ENCODE assay signal across 30 mouse cellular contexts in the genomic region with DNA sequence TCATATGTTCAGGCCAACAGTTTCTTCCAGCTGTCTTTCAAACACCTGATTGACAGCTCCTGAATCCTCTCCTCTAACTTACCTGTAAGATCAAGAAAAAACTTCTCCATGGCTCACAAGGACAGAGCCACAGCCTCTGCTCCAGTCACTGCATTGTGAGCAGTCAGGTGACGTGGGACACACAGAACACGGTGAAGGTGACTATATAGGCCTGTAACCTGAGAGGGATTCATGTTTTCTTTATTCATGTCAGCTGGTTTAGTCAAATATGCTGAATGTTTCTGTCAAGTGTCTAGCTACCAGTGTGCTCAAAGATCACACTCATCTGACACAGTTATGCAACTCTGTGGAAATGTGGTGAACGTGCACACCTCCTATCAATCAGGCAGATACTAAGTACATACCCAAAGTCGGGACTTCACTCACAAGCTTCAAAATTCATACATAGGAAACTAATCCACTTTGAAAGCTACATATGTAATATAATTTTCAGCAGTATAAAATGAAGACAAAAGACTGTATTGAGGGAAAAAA. TPM values are rescaled to one million over a fixed set of nuclear protein-coding genes. Genes with fewer than 3 reads are reported as not detected.
DNase-seq lines count a peak whose midpoint lies in the region; ATAC-seq and TF ChIP-seq lines count a peak whose summit lies in the region.
"Had no signal": no experiment of that assay in that cellular context is flagged by ENCODE, and none has a peak within 500 bp of the region (broad histone marks: within the 10 kb centered on the region; RNA-seq: fewer than 3 reads in every experiment).

No protein-coding gene starts in this region.

- ATAC-seq in intestine, embryonic 16.5 days = peak; percentile 21; the same call in 1 of the 2 replicates
- ATAC-seq in intestine, postnatal 0 days = no peak
- 0 out of 2 replicates have a peak, but pooled peaks have one; percentile 10 for ATAC-seq in megakaryocyte-erythroid progenitor cell, adult 5-6 weeks (replicated peaks; ENCODE audit: low FRiP score, low TSS enrichment, poor library complexity, severe bottlenecking)
- ATAC-seq: forebrain, embryonic 14.5 days; Patski had no signal

- no peaks in the 10 kb centered on the region for H3K27me3 ChIP-seq in intestine, embryonic 16.5 days (replicated peaks; ENCODE audit: control insufficient read depth, insufficient read depth, low read length)
- no peaks in the 10 kb centered on the region for H3K27me3 ChIP-seq in intestine, postnatal 0 days (replicated peaks; ENCODE audit: control insufficient read depth, insufficient read depth, low read length)
- H3K27me3 ChIP-seq: CH12.LX; embryonic facial prominence, embryonic 15.5 days; heart, embryonic 15.5 days; hindbrain, embryonic 13.5 days; Patski had no signal

- no peak overlapping the region for H3K9ac ChIP-seq in intestine, embryonic 16.5 days (ENCODE audit: low read depth, low read length)
- no peak overlapping the region for H3K9ac ChIP-seq in intestine, postnatal 0 days (ENCODE audit: low read depth, low read length)
- H3K9ac ChIP-seq: embryonic facial prominence, embryonic 15.5 days; heart, embryonic 15.5 days; hindbrain, embryonic 13.5 days had no signal

- WGBS in intestine, embryonic 16.5 days = 86% methylated on average over 4 of the region's 4 CpGs
- WGBS in intestine, postnatal 0 days = 74% methylated on average over 4 of the region's 4 CpGs

- H3K27ac ChIP-seq in intestine, embryonic 16.5 days (ENCODE audit: low read length) = no peak overlapping the region
- no peak overlapping the region for H3K27ac ChIP-seq in intestine, postnatal 0 days (ENCODE audit: low read depth, low read length)
- H3K27ac ChIP-seq: embryonic facial prominence, embryonic 15.5 days; forebrain, embryonic 10.5 days; heart, embryonic 10.5 days; heart, embryonic 15.5 days; hindbrain, embryonic 13.5 days had no signal

- no peak overlapping the region for H3K4me2 ChIP-seq in intestine, embryonic 16.5 days (ENCODE audit: low read depth, low read length)
- H3K4me2 ChIP-seq in intestine, postnatal 0 days (replicated peaks; ENCODE audit: low read depth) = no peak overlapping the region
- H3K4me2 ChIP-seq: embryonic facial prominence, embryonic 15.5 days; heart, embryonic 15.5 days; hindbrain, embryonic 13.5 days had no signal

- no peaks in the 10 kb centered on the region for H3K4me1 ChIP-seq in intestine, embryonic 16.5 days (ENCODE audit: control insufficient read depth, insufficient read depth, low read length)
- H3K4me1 ChIP-seq in intestine, postnatal 0 days (replicated peaks; ENCODE audit: control insufficient read depth, insufficient read depth, low read length) = no peaks in the 10 kb centered on the region
- H3K4me1 ChIP-seq: embryonic facial prominence, embryonic 15.5 days; forebrain, embryonic 10.5 days; heart, embryonic 10.5 days; heart, embryonic 15.5 days; hindbrain, embryonic 13.5 days had no signal

- DNase-seq in lung, postnatal 25 days (ENCODE audit: low spot score) = peak; percentile 20
- no peak for DNase-seq in lung, postnatal 14 days
- DNase-seq in adipocyte (ENCODE audit: low spot score) = peak; percentile 35
- DNase-seq in testis, postnatal 14 days (ENCODE audit: low spot score) = no peak
- DNase-seq: adrenal gland, postnatal 10 days; cerebellum, adult 11 months; cerebellum, adult 8-10 months; cerebellum, postnatal 14 days; embryo, embryonic 11 days; gastrocnemius, postnatal 36 days; heart, adult 18-20 months; heart, postnatal 14 days had no signal

- no peak for TF ChIP-seq CTCF in intestine, postnatal 0 days (IDR thresholded peaks at IDR 0.05; ENCODE audit: low read depth)

- H3K9me3 ChIP-seq in intestine, embryonic 16.5 days (ENCODE audit: control insufficient read depth, low read length) = no peaks in the 10 kb centered on the region
- no peaks in the 10 kb centered on the region for H3K9me3 ChIP-seq in intestine, postnatal 0 days (ENCODE audit: control insufficient read depth)
- H3K9me3 ChIP-seq: embryonic facial prominence, embryonic 15.5 days; heart, embryonic 10.5 days; heart, embryonic 15.5 days; hindbrain, embryonic 13.5 days had no signal

- peaks cover 4% of the 10 kb centered on the region; the same call in 1 of the 2 replicates for H3K36me3 ChIP-seq in intestine, embryonic 16.5 days (ENCODE audit: control insufficient read depth, insufficient read depth, low read length)
- H3K36me3 ChIP-seq in intestine, postnatal 0 days (ENCODE audit: control insufficient read depth, insufficient read depth) = peaks cover 12% of the 10 kb centered on the region

- no peak overlapping the region for H3K4me3 ChIP-seq in intestine, embryonic 16.5 days (ENCODE audit: low read length)
- no peak overlapping the region for H3K4me3 ChIP-seq in intestine, postnatal 0 days (ENCODE audit: low read depth, low read length)
- H3K4me3 ChIP-seq: embryonic facial prominence, embryonic 15.5 days; erythroblast, embryonic 14.5 days; forebrain, embryonic 10.5 days; heart, embryonic 10.5 days; heart, embryonic 15.5 days; hindbrain, embryonic 13.5 days had no signal

RNA-seq across cellular contexts. Expression of gene Gm17304, which starts 43.4 kb away (rescaled TPM):
- not detected in 2 replicates for polyA plus RNA-seq in intestine, embryonic 16.5 days (2015; fragmentation: Nextera tagmentation; extraction: Ambion mirVana)
- polyA plus RNA-seq in intestine, postnatal 0 days (2015; fragmentation: Nextera tagmentation; extraction: Ambion mirVana) = not detected in 2 replicates
- not detected in 2 replicates for total RNA-seq in megakaryocyte-erythroid progenitor cell, adult 5-6 weeks (2014; fragmentation: Nextera tagmentation)
- not detected in 2 replicates for total RNA-seq in megakaryocyte-erythroid progenitor cell, adult 5-6 weeks (2017)
- total RNA-seq: adrenal gland, postnatal 10 days; adrenal gland, postnatal 4 days; CH12.LX; common myeloid progenitor, adult 5-6 weeks; gastrocnemius, adult 8-10 months; gastrocnemius, postnatal 36 days; heart, adult 18-20 months; heart, postnatal 14 days; hematopoietic stem cell, adult 5-6 weeks had no signal
- polyA plus RNA-seq: brain, embryonic 14.5 days; embryonic facial prominence, embryonic 11.5 days; embryonic facial prominence, embryonic 15.5 days; erythroblast, embryonic 14.5 days; forebrain, embryonic 10.5 days; forebrain, embryonic 14.5 days; heart, embryonic 10.5 days; heart, embryonic 15.5 days; hindbrain, embryonic 13.5 days; Patski had no signal

RNA-seq across cellular contexts. Expression of gene Zfp644, which starts 44.8 kb away (rescaled TPM):
- polyA plus RNA-seq in intestine, embryonic 16.5 days (2015; fragmentation: Nextera tagmentation; extraction: Ambion mirVana) = 35.8 and 36.3 TPM in 2 replicates
- polyA plus RNA-seq in intestine, postnatal 0 days (2015; fragmentation: Nextera tagmentation; extraction: Ambion mirVana) = 34.9 and 39.7 TPM in 2 replicates
- total RNA-seq in megakaryocyte-erythroid progenitor cell, adult 5-6 weeks (2014; fragmentation: Nextera tagmentation) = 96.0 and 98.1 TPM in 2 replicates
- total RNA-seq in megakaryocyte-erythroid progenitor cell, adult 5-6 weeks (2017) = 75.3 and 86.9 TPM in 2 replicates

Comparison
In these comparisons a context has a peak if more than half of its experiments do, and no peak if none do; other contexts are left out.
1. DNase-seq: peak in lung, postnatal 25 days (single experiment) and adipocyte (single experiment); none in lung, postnatal 14 days (single experiment) and testis, postnatal 14 days (single experiment).